Mouse (Mus musculus) cerebellum, postnatal 25 days (tissue): Measurements from ENCODE around the gene Dhdh.
A peak's percentile ranks its signal among the peaks of the same experiment; 100 is the strongest.
"Not testable (repeated sequence)": the region's sequence is repeated elsewhere in the genome, so short reads cannot be mapped to it uniquely, and the experiment has no call there.

ENCODE experiments used
- DNase-seq, 2 experiments: peaks; one replicate each; pipeline ENCODE4 v3.0.0; 2021; ENCODE audit warnings: mixed read lengths in 2 of 2

Gene Dhdh

GRCm38 (mm10) chr7:45470869-45471268 is 17.7 kb downstream of the Dhdh start:
- peak; percentile 77 to 89 for DNase-seq

GRCm38 (mm10) chr7:45467090-45467670 is 21.4 kb downstream of the Dhdh start:
- peak in 1 of 2 experiments; percentile 33 for DNase-seq

DNA sequence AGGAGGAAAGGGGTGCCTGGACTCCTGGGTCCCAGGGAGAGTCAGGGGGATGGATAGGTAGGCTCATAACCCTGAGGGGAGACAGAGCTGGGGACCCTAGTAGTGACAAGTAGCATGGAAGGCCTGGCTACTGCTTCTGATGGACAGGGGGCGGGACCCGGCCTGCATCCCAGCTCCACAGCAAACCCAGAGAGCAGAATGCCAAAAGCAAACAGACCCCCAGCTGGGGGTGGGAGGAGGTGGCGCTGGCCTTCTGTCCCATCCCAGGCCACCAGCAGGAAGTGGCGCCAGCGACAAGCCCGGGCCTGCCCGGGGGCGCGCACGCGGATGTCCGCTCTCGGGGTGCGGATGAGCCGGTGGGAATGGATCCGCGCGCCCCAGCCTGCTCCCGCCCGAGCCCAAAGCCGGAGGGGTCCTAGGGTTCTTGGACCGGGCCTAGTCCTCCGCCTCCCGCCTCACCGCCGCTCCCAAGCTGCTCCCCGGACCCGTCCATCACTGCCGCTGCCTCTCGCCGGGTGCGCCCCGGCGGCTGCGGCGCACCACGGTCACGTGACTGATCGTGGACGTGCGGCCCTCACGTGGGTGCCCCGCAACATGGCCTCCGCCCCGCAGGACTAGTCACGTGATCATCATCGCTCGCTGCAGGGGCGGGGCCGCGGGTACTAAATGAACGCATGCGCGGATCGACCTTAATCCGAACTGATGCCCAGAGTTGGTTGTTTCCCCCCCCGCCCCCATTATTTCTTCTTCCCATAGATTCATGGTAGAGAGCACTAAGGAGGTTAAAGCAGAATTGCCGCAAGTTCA is 22.1 kb downstream of the Dhdh start, which contains the start of gene Bax:
TSS of gene Bax (minus strand) at position 616 of the 807 bp plus-strand sequence.
- DNase-seq: peak; percentile 98 to 99

DNA sequence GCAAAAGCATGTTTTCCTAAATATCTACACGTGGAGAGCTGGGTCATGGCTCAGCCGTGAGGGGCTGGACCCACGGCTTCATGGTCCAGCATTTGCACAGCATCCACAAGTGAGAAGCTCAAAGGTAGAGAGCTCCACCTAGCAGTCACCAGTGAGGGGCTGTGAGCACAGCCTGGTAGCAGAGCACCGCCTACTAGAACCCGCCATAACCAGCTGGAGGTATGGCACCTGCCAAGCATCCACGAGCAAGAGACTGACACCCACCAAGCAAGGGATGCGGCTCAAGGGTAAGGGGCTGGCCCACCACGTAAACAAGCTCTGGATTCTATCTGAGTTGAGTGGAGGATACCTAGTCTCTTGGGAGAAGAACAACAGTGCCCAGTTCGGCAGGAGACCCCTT is 23.1 kb downstream of the Dhdh start:
- DNase-seq: peak; percentile 29 to 53

DNA sequence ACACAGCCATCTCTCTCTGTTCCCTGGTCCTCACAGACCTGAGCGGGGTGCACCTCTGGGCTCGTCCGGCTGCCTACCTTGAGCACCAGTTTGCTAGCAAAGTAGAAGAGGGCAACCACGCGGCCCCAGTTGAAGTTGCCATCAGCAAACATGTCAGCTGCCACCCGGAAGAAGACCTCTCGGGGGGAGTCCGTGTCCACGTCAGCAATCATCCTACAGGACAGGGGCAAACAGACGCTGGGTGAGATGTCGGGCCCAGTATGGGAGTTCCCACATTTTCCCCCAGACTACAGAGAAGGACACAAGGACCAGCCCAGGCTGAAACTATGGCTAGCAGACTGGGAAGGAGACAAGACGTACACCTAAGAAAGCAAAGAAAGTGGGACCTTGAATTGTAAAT is 23.5 kb downstream of the Dhdh start:
- DNase-seq: peak in 1 of 2 experiments; percentile 28

DNA sequence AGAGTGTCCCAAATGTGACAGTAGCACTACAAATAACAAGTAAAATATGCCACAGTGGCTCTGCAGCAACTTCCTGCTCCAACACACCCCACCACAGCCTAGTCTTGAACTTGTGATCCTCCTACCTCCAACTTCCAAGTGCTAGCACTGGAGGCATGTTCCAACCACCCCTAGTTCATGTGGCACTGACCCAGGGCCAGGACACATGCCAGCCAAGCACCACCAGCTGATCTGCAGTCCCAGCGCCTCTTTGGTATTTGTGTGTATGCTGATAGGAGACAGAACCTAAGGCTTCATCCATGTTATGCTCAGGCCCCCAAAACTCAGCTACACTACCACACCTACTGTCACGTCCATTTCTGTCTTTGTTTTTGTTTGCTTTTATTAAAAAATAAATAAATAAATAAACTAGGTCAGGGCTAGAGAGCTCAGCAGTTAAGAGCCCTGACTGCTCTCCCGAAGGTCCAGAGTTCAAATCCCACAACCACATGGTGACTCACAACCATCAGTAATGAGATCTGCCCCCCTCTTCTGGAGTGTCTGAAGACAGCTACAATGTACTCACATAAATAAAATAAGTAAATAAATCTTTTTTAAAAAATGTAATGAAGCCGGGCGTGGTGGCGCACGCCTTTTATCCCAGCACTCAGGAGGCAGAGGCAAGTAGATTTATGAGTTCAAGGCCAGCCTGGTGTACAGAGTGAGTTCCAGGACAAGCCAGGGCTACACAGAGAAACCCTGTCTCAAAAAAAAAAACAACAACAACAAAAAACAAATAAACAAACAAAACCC is 24.4 kb downstream of the Dhdh start:
- peak; percentile 34 to 60 for DNase-seq

GRCm38 (mm10) chr7:45462868-45463267 is 25.7 kb downstream of the Dhdh start:
- DNase-seq: not testable (repeated sequence)

GRCm38 (mm10) chr7:45462325-45462724 is 26.3 kb downstream of the Dhdh start:
- no peak for DNase-seq

DNA sequence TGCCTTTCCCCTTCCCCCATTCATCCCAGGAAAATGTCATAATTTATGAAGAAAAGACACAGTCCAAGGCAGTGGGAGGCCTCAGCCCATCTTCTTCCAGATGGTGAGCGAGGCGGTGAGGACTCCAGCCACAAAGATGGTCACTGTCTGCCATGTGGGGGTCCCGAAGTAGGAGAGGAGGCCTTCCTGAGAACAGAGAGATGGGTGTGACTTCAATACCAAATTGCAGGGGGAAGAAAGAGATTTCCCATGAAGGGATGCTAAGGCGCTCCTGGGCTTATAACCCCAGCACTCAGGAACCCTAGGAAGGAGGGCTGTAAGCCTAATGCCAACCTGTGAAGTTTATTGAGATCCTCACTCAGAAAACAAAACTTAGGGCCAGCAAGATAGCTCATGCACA is 26.8 kb downstream of the Dhdh start:
- no peak for DNase-seq

DNA sequence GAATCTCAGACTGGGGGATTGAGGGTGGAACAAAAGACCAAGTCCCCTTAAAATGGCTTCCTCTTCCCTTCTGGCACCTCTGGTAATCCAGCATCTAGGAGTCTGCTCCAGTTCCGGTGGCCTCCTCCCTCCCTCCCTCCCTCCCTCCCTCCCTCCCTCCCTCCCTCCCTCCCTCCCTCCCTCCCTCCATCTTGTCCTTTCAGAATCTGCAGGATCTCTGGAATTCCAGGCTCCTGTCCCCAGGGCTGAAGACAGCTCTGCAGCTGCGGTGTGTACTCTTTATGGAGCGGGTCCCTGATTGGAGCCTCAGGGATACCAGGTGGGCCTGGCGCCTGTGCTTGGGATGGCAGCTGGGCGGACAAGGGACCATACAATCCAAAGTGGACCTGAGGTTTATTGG is 27.3 kb downstream of the Dhdh start:
- DNase-seq: no peak

DNA sequence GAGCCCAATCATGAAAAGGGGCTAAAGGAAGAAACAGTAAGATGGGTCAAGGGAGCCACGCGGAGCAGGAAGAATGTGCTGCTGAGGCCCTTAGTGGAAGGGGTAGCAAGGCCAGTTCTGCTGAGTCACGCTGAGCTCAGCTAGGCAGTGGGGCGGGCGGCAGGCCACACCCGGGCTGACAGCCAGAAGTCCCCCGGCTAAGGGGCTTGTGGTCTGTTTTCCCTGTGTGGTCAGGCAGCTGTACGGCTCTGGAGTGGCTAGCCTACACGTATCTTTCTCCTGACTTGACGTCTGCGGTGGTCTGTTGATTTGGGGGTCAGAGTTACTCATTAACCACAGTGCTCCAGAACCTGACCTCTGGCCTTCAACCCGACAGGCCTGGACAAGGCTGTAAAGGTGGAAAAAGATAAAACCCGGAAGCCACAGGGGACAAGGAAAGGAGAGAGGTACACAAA is 27.7 kb downstream of the Dhdh start:
- peak; percentile 51 to 64 for DNase-seq

DNA sequence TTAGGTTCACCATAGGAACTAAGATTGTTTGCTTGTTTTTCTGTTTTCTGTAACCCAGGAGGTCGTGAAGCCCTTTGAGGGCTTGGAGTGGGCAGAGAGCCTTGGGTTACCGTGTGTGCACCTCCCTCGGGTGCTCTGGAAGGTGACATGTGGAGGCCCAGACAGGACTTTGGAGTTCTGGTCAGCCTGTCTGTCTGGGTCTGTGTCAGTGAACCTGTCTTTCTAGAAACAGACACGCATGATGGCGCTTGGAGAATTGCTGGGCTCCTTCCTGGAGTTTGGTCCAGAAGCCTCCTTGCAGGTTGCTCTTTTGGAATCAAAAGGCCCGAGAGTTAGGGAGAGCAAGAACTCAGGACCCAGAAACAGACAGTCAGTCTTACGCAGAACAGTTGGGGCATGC is 28.2 kb downstream of the Dhdh start:
- peak in 1 of 2 experiments; percentile 45 for DNase-seq

GRCm38 (mm10) chr7:45459564-45460140 is 29.0 kb downstream of the Dhdh start, which contains the start of gene Ftl1:
Ftl1 (minus strand) TSS chr7:45459884.
- DNase-seq: peak; percentile 94 to 96

- peak; percentile 88 to 92 for DNase-seq
These were observed 29.6 kb downstream of the Dhdh start for GRCm38 (mm10) chr7:45458748-45459563.

DNA sequence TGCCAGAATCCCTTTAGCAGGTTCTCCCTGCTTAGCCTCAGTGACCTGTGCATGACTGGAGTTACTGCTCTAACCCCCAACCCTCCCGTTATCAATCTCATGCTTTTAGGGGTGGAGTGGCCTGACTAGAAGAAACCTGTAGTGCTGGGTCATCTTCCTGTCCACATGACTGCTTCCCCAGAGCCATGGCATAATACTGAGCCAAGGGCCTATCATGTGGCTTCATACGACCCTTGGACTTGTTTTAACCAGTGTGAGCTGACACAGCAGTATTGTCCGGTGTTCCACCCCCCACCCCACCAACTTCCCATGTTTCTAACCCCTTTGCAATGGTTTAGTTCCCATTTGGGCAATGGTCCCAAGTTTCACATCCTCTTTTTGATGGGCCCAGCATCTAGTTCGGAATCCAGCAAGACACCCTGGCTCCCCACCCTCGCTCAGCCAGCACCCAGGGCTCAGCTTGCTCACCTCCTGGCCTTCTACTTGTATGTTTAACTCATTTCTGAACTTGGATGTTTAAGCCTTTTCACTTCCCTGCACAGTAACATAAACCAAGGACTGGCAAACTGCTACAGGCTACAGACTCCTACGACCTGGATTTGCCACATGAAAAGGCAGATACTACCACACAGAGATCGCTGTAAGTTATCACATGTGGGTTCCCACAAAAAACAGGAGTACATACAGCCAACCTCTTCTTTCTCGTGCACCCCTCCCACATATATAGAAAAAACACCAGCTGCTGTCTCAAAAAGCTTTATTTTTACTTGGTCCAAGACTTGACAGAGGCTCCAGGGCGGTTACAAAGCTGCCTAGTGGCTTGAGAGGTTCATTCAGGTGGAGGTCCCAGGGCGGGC is 31.2 kb downstream of the Dhdh start:
- DNase-seq: no peak

GRCm38 (mm10) chr7:45456721-45457203 is 31.8 kb downstream of the Dhdh start:
- no peak for DNase-seq

GRCm38 (mm10) chr7:45455932-45456696 is 32.5 kb downstream of the Dhdh start:
- no peak for DNase-seq

GRCm38 (mm10) chr7:45454971-45455370 is 33.6 kb downstream of the Dhdh start:
- no peak for DNase-seq

DNA sequence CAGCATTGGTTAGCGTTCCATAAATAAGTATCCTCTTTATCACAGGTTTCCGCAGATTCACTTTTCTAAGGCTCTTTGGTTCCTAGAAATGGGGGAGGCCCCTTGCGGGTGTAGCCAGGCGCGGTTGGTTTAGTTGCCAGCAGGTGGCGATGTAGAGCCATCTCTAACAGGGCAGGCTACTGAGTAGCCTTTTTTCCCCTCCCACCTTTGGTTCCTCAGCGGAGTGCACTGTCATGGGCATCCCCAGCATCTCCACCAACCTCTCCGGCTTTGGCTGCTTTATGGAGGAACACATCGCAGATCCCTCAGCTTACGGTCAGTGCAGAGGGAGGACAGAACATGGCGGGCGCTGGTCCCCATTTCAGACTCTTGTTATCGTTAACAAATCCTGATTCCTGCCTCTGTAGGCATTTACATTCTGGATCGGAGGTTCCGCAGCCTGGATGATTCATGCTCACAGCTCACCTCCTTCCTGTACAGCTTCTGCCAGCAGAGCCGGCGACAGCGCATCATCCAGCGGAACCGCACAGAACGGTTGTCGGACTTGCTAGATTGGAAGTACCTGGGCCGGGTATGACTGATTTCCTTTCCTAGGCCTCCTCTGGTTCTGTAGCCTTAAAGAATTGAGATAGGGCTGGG is 37.1 kb downstream of the Dhdh start:
- DNase-seq: peak; percentile 87 to 93
